Mouse (Mus musculus) thymus, postnatal 10 days (tissue): ENCODE measurements around the gene Cyp2a22.
"Not testable (repeated sequence)": the region's sequence is repeated elsewhere in the genome, so short reads cannot be mapped to it uniquely, and the experiment has no call there.

Source experiments
- DNase-seq, 2 experiments: peaks; one replicate each; pipeline ENCODE4 v3.0.0; 2021; ENCODE audit warnings: low spot score in 2 of 2

Cyp2a22 gene

GRCm38 (mm10) chr7:26939262-26939661, at the start of gene Cyp2a22:
TSS of gene Cyp2a22 (minus strand) at chr7:26939384.
- no peak for DNase-seq

- DNase-seq, result not testable (repeated sequence)
Observed at GRCm38 (mm10) chr7:26983151-26983550, 44.0 kb upstream of the Cyp2a22 start.

- DNase-seq, result no peak
Observed at GRCm38 (mm10) chr7:26982551-26982950, 43.4 kb upstream of the Cyp2a22 start.

DNA sequence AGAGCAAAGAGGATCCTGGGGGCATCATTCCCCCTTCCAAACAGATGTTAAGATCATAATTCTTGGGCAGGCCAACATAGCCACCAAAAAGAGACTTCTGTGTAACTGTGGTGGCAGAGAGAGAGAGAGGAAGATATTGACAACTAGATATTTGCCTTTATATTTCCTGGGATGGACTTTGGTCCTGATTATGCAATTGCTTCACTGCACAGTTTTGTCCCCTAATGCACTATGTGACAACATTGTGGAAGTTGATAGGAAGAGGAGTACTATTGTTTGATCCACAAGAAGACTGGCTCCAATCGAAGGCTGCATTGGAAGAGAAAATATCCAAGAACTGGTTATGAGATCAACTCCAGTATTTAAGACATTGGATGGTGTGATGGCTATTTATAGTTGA, 42.8 kb upstream of the Cyp2a22 start:
- not testable (repeated sequence) for DNase-seq

GRCm38 (mm10) chr7:26981464-26981863, 42.3 kb upstream of the Cyp2a22 start:
- not testable (repeated sequence) for DNase-seq

- DNase-seq, result not testable (repeated sequence)
Observed at GRCm38 (mm10) chr7:26962371-26962770, 23.2 kb upstream of the Cyp2a22 start.

DNA sequence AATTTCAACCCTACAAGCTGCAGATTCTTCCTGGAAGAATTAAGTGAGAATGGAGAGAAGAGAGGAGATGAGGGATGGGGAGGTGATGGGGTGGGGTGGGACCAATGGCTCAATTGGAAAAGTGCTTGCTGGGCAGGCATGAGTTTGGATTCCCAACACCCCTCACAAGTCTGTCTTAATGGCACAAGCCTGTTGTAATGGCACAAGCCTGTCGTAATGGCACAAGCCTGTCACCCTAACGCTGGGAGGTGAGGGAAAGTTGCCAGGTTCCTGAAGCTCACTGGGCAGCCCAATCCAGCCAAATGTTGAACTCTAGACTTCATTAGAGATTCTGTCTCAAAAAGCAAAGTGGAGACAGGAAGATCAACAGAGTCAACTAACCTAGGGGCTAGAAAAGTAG, 14.1 kb upstream of the Cyp2a22 start:
- DNase-seq, result not testable (repeated sequence)

DNA sequence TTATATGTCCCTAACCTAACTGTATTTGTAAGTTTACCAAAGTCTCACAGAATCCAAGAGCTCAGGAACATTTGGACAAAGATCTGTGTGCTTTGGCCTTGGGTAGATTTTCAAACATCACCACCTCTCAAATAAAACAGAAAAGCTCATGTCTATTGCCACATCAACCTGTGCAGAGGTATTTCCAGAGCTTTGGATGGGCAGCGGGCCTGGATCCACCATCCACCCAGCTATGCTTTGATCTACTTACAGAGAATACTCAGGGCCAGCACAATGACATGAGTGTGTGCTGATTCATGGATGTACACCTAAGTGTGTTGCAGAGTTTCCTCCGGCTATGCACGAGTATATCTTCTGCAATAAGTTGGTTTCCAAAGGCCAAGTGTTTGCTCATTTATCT, 13.5 kb upstream of the Cyp2a22 start:
- DNase-seq, result not testable (repeated sequence)

GRCm38 (mm10) chr7:26941320-26941925, 2.2 kb upstream of the Cyp2a22 start:
- not testable (repeated sequence) for DNase-seq

- DNase-seq, result not testable (repeated sequence)
Observed at GRCm38 (mm10) chr7:26917114-26917513, 22.1 kb downstream of the Cyp2a22 start.
